ENCODE assay signal across 8 mouse cellular contexts in genomic region chr11:6415551-6416404, GRCm38 (mm10). TPM values are rescaled to one million over a fixed set of nuclear protein-coding genes. Genes with fewer than 3 reads are reported as not detected.
DNase-seq lines count a peak whose midpoint lies in the region; ATAC-seq and TF ChIP-seq lines count a peak whose summit lies in the region.

No protein-coding gene starts in this region.

- H3K4me3 ChIP-seq in G1E (ENCODE audit: low read depth, low read length) = peak overlapping the region; percentile 83
- H3K4me3 ChIP-seq in forebrain, embryonic 15.5 days = peak overlapping the region; percentile 79
- peak overlapping the region; percentile 90 for H3K4me3 ChIP-seq in neural tube, embryonic 14.5 days (ENCODE audit: low read depth, low read length)
- H3K4me3 ChIP-seq in testis, adult 2 months (ENCODE audit: control insufficient read depth, low read depth, low read length) = peak overlapping the region; percentile 99

- no peaks in the 10 kb centered on the region for H3K27me3 ChIP-seq in G1E (ENCODE audit: insufficient read depth, low read length)
- no peaks in the 10 kb centered on the region for H3K27me3 ChIP-seq in forebrain, embryonic 15.5 days
- H3K27me3 ChIP-seq in neural tube, embryonic 14.5 days (ENCODE audit: control insufficient read depth, insufficient read depth, low read length) = no peaks in the 10 kb centered on the region
- no peaks in the 10 kb centered on the region for H3K27me3 ChIP-seq in testis, adult 2 months (ENCODE audit: control insufficient read depth, insufficient read depth, low read length)

- peak; percentile 59 for ATAC-seq in G1E (ENCODE audit: extremely low read depth, insufficient number of reproducible peaks, low FRiP score, poor library complexity, severe bottlenecking)
- peak; percentile 94 for ATAC-seq in forebrain, embryonic 15.5 days (replicated peaks)
- peak; percentile 96 for ATAC-seq in neural tube, embryonic 14.5 days (ENCODE audit: low read depth)

- TF ChIP-seq POLR2A in testis, adult 2 months (IDR thresholded peaks at IDR 0.05; ENCODE audit: control insufficient read depth, low read depth, low read length) = peak; percentile 87

- DNase-seq in G1E (ENCODE audit: low spot score) = peak; percentile 97
- DNase-seq in cerebellum, adult 11-12 months = peak; percentile 98
- DNase-seq in heart, postnatal 25 days (ENCODE audit: low spot score) = peak; percentile 98
- DNase-seq in layer of hippocampus, adult 18-20 months (ENCODE audit: low spot score in 2 of 2) = peak; percentile 97 to 100
- DNase-seq in lung, adult 18-20 months = peak; percentile 97 to 98

- peak overlapping the region; percentile 87 for H3K9ac ChIP-seq in forebrain, embryonic 15.5 days (replicated peaks)
- peak overlapping the region; percentile 97 for H3K9ac ChIP-seq in neural tube, embryonic 14.5 days (replicated peaks; ENCODE audit: low read depth, low read length)

- H3K4me1 ChIP-seq in G1E (ENCODE audit: insufficient read depth, low read depth, low read length) = peaks cover 36% of the 10 kb centered on the region
- peaks cover 29% of the 10 kb centered on the region for H3K4me1 ChIP-seq in forebrain, embryonic 15.5 days
- H3K4me1 ChIP-seq in neural tube, embryonic 14.5 days (ENCODE audit: control insufficient read depth, insufficient read depth, low read length) = peaks cover 16% of the 10 kb centered on the region
- peaks cover 10% of the 10 kb centered on the region for H3K4me1 ChIP-seq in testis, adult 2 months (ENCODE audit: control insufficient read depth, insufficient read depth, low read length)

- H3K27ac ChIP-seq in forebrain, embryonic 15.5 days (replicated peaks) = peak overlapping the region; percentile 96
- H3K27ac ChIP-seq in neural tube, embryonic 14.5 days (ENCODE audit: low read depth, low read length) = peak overlapping the region; percentile 97
- H3K27ac ChIP-seq in testis, adult 2 months (ENCODE audit: control insufficient read depth, insufficient read depth, low read depth, low read length) = peak overlapping the region; percentile 99

- peaks cover 36% of the 10 kb centered on the region for H3K36me3 ChIP-seq in G1E (replicated peaks)
- H3K36me3 ChIP-seq in forebrain, embryonic 15.5 days = peaks cover 28% of the 10 kb centered on the region
- peaks cover 18% of the 10 kb centered on the region for H3K36me3 ChIP-seq in neural tube, embryonic 14.5 days (ENCODE audit: control insufficient read depth, insufficient read depth, low read length)
- no peaks in the 10 kb centered on the region; the same call in 1 of the 2 replicates for H3K36me3 ChIP-seq in testis, adult 2 months (ENCODE audit: control insufficient read depth, insufficient read depth, low read length)

- intact Hi-C loops in heart, postnatal 25 days (cut with DNase I) = loop anchor here (2.0 kb wide), 1 partner anchor 27 kb away; no protein-coding TSS in a partner anchor

- H3K9me3 ChIP-seq in G1E (replicated peaks) = no peaks in the 10 kb centered on the region
- H3K9me3 ChIP-seq in forebrain, embryonic 15.5 days = no peaks in the 10 kb centered on the region
- no peaks in the 10 kb centered on the region for H3K9me3 ChIP-seq in neural tube, embryonic 14.5 days (ENCODE audit: control insufficient read depth, low read length)

- peak overlapping the region; percentile 66 for H3K4me2 ChIP-seq in forebrain, embryonic 15.5 days (replicated peaks)
- peak overlapping the region; percentile 91 for H3K4me2 ChIP-seq in neural tube, embryonic 14.5 days (ENCODE audit: low read depth, low read length)

- TF ChIP-seq CTCF in G1E (IDR thresholded peaks at IDR 0.05; ENCODE audit: low read depth, low read length) = no peak
- TF ChIP-seq CTCF in testis, adult 2 months (IDR thresholded peaks at IDR 0.05; ENCODE audit: control insufficient read depth, insufficient read depth, insufficient replicate concordance, low read depth, low read length) = no peak

- WGBS in forebrain, embryonic 15.5 days = under 1% methylated on average over 100 of the region's 102 CpGs
- whole genome bisulfite sequencing in neural tube, embryonic 14.5 days = 0% methylated on average over 60 of the region's 102 CpGs

RNA-seq across cellular contexts. Expression of gene Ppia, which starts 0.5 kb away (rescaled TPM):
- total RNA-seq in G1E (2014; fragmentation: Nextera tagmentation) (1,642 and 2,027 TPM in 2 replicates), G1E (2017) (3,073 and 3,673 TPM in 2 replicates)
- polyA plus RNA-seq in G1E (2012) = 182 and 196 TPM in 2 replicates
- polyA plus RNA-seq in forebrain, embryonic 15.5 days (2015; fragmentation: Nextera tagmentation; extraction: Ambion mirVana) = 3,682 and 3,685 TPM in 2 replicates
- 100 to 1,000 TPM; 316 to 357 TPM for total RNA-seq in heart, postnatal 25 days (2021)
- 1,000 to 10,000 TPM; 1,682 to 1,687 TPM for total RNA-seq in layer of hippocampus, adult 18-20 months (2021)
- polyA plus RNA-seq in neural tube, embryonic 14.5 days (2014; fragmentation: Nextera tagmentation; extraction: Ambion mirVana) = 4,020 and 4,257 TPM in 2 replicates
- polyA plus RNA-seq in testis, adult 2 months (2012; rRNA removed) = 609 and 709 TPM in 2 replicates

RNA-seq across cellular contexts. Expression of gene Zmiz2, which starts 26.9 kb away (rescaled TPM):
- total RNA-seq in G1E (2014; fragmentation: Nextera tagmentation) = 63.4 and 75.4 TPM in 2 replicates
- 6.0 and 7.1 TPM in 2 replicates for total RNA-seq in G1E (2017)
- 245 and 292 TPM in 2 replicates for polyA plus RNA-seq in G1E (2012)
- polyA plus RNA-seq in forebrain, embryonic 15.5 days (2015; fragmentation: Nextera tagmentation; extraction: Ambion mirVana) = 38.7 and 38.8 TPM in 2 replicates
- total RNA-seq in heart, postnatal 25 days (2021) = 10 to 100 TPM; 38.5 to 39.0 TPM
- 100 to 1,000 TPM; 169 to 174 TPM for total RNA-seq in layer of hippocampus, adult 18-20 months (2021)
- 31.4 and 32.8 TPM in 2 replicates for polyA plus RNA-seq in neural tube, embryonic 14.5 days (2014; fragmentation: Nextera tagmentation; extraction: Ambion mirVana)
- 159 and 160 TPM in 2 replicates for polyA plus RNA-seq in testis, adult 2 months (2012; rRNA removed)

RNA-seq across cellular contexts. Expression of gene H2afv, which starts 28.5 kb away (rescaled TPM):
- 53.2 and 62.9 TPM in 2 replicates for total RNA-seq in G1E (2014; fragmentation: Nextera tagmentation)
- 77.3 and 92.1 TPM in 2 replicates for total RNA-seq in G1E (2017)
- 68.1 and 97.5 TPM in 2 replicates for polyA plus RNA-seq in G1E (2012)
- polyA plus RNA-seq in forebrain, embryonic 15.5 days (2015; fragmentation: Nextera tagmentation; extraction: Ambion mirVana) = 576 and 626 TPM in 2 replicates
- total RNA-seq in heart, postnatal 25 days (2021) = 10 to 100 TPM; 67.7 to 69.4 TPM
- 10 to 100 TPM; 36.3 to 45.4 TPM for total RNA-seq in layer of hippocampus, adult 18-20 months (2021)
- 188 and 234 TPM in 2 replicates for polyA plus RNA-seq in neural tube, embryonic 14.5 days (2014; fragmentation: Nextera tagmentation; extraction: Ambion mirVana)
- 26.2 and 30.5 TPM in 2 replicates for polyA plus RNA-seq in testis, adult 2 months (2012; rRNA removed)

RNA-seq across cellular contexts. Expression of gene Purb, which starts 59.9 kb away (rescaled TPM):
- 38.2 and 43.9 TPM in 2 replicates for total RNA-seq in G1E (2014; fragmentation: Nextera tagmentation)
- total RNA-seq in G1E (2017) = 32.0 and 34.5 TPM in 2 replicates
- 7.8 and 8.9 TPM in 2 replicates for polyA plus RNA-seq in G1E (2012)
- 13.5 and 14.8 TPM in 2 replicates for polyA plus RNA-seq in forebrain, embryonic 15.5 days (2015; fragmentation: Nextera tagmentation; extraction: Ambion mirVana)
- 10 to 100 TPM; 34.4 to 36.8 TPM for total RNA-seq in heart, postnatal 25 days (2021)
- total RNA-seq in layer of hippocampus, adult 18-20 months (2021) = 100 to 1,000 TPM; 229 to 239 TPM
- polyA plus RNA-seq in neural tube, embryonic 14.5 days (2014; fragmentation: Nextera tagmentation; extraction: Ambion mirVana) = 11.4 and 11.6 TPM in 2 replicates
- polyA plus RNA-seq in testis, adult 2 months (2012; rRNA removed) = 5.6 and 6.0 TPM in 2 replicates

Comparison
In these comparisons a context has a peak if more than half of its experiments do, and no peak if none do; other contexts are left out.
1. Peak in every context shown above with its lines: DNase-seq, ATAC-seq, H3K4me3 ChIP-seq and H3K27ac ChIP-seq.